Mouse (Mus musculus): ENCODE data around the gene H2-Q2.
"Not testable (repeated sequence)": the region's sequence is repeated elsewhere in the genome, so short reads cannot be mapped to it uniquely, and the experiment has no call there.

Gene H2-Q2

GRCm38 (mm10) chr17:35342071-35342671 lies at the start of gene H2-Q2:
H2-Q2 (plus strand) TSS chr17:35342242.
- DNase-seq: peak; percentile 68

GRCm38 (mm10) chr17:35295796-35296195 lies 46.2 kb upstream of the H2-Q2 start:
- peak; percentile 94 for DNase-seq

- peak; percentile 63 for DNase-seq
Observed at GRCm38 (mm10) chr17:35300261-35300945, 41.6 kb upstream of the H2-Q2 start.

GRCm38 (mm10) chr17:35301645-35302258 lies 40.3 kb upstream of the H2-Q2 start:
- DNase-seq: peak; percentile 97

GRCm38 (mm10) chr17:35303271-35303670 lies 38.8 kb upstream of the H2-Q2 start:
- DNase-seq: no peak

- no peak for DNase-seq
Observed at GRCm38 (mm10) chr17:35303756-35304350, 38.2 kb upstream of the H2-Q2 start.

GRCm38 (mm10) chr17:35304478-35304877 lies 37.6 kb upstream of the H2-Q2 start:
- DNase-seq: no peak

GRCm38 (mm10) chr17:35304921-35305320 lies 37.1 kb upstream of the H2-Q2 start:
- DNase-seq: not testable (repeated sequence)

GRCm38 (mm10) chr17:35318671-35319070 lies 23.4 kb upstream of the H2-Q2 start:
- peak; percentile 57 for DNase-seq

GRCm38 (mm10) chr17:35320327-35321081 lies 21.5 kb upstream of the H2-Q2 start, which contains the start of gene H2-Q1:
H2-Q1 (plus strand) TSS chr17:35320405.
- peak; percentile 55 for DNase-seq

GRCm38 (mm10) chr17:35325124-35325523 lies 16.9 kb upstream of the H2-Q2 start:
- DNase-seq: peak; percentile 54

- not testable (repeated sequence) for DNase-seq
Observed at GRCm38 (mm10) chr17:35326000-35326399, 16.0 kb upstream of the H2-Q2 start.

- DNase-seq: not testable (repeated sequence)
Observed at GRCm38 (mm10) chr17:35329714-35330113, 12.3 kb upstream of the H2-Q2 start.

GRCm38 (mm10) chr17:35331546-35331945 lies 10.5 kb upstream of the H2-Q2 start:
- not testable (repeated sequence) for DNase-seq

- DNase-seq: peak; percentile 51
Observed at GRCm38 (mm10) chr17:35342711-35343476, 852 bp downstream of the H2-Q2 start.

GRCm38 (mm10) chr17:35347659-35348058 lies 5.6 kb downstream of the H2-Q2 start:
- not testable (repeated sequence) for DNase-seq

GRCm38 (mm10) chr17:35353275-35353674 lies 11.2 kb downstream of the H2-Q2 start:
- peak; percentile 11 for DNase-seq

- peak; percentile 20 for DNase-seq
Observed at GRCm38 (mm10) chr17:35354071-35354470, 12.0 kb downstream of the H2-Q2 start.

GRCm38 (mm10) chr17:35357086-35357485 lies 15.0 kb downstream of the H2-Q2 start:
- DNase-seq: peak; percentile 50

GRCm38 (mm10) chr17:35358763-35359469 lies 16.9 kb downstream of the H2-Q2 start:
- peak; percentile 54 for DNase-seq

GRCm38 (mm10) chr17:35359470-35359862 lies 17.4 kb downstream of the H2-Q2 start:
- DNase-seq: peak; percentile 47
